In the genomic region with DNA sequence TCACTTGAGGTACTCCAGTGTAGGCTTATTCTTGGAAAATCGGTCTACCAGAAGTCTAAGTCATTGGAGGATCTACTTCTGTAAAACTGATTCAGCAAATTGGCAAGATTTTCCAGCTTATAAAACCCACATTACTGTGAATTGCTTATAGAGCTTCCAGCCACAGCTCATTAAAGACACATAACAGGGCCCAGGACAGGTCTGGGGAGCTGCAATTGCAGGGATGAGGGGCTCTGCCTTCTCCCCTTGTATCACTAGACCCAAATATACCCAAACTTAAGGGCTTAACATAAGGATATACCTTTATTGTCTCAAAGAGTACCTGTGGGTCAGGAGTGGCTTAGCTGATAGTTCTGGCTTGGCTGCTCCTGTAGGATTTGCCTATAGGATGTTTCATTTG, we compare ENCODE assay signal across 16 mouse cellular contexts.
"Had no signal": no experiment of that assay in that cellular context is flagged by ENCODE, and none has a peak within 500 bp of the region (broad histone marks: within the 10 kb centered on the region; RNA-seq: fewer than 3 reads in every experiment).

No protein-coding gene starts in this region.

- H3K9me3 ChIP-seq: neural tube, embryonic 13.5 days; neural tube, embryonic 15.5 days; stomach, embryonic 15.5 days had no signal

- H3K9ac ChIP-seq: neural tube, embryonic 13.5 days; neural tube, embryonic 15.5 days; stomach, embryonic 15.5 days had no signal

- H3K27me3 ChIP-seq: neural tube, embryonic 13.5 days; neural tube, embryonic 15.5 days; stomach, embryonic 15.5 days had no signal

- H3K36me3 ChIP-seq: neural tube, embryonic 13.5 days; neural tube, embryonic 15.5 days; stomach, embryonic 15.5 days had no signal

- H3K27ac ChIP-seq: neural tube, embryonic 13.5 days; neural tube, embryonic 15.5 days; stomach, embryonic 15.5 days; stomach, postnatal 0 days had no signal

- H3K4me3 ChIP-seq: neural tube, embryonic 13.5 days; neural tube, embryonic 15.5 days; stomach, embryonic 15.5 days had no signal

- H3K4me2 ChIP-seq: neural tube, embryonic 13.5 days; neural tube, embryonic 15.5 days; stomach, embryonic 15.5 days had no signal

- H3K4me1 ChIP-seq: neural tube, embryonic 13.5 days; neural tube, embryonic 15.5 days; stomach, embryonic 15.5 days had no signal

- DNase-seq: retina, postnatal 1 day; right cerebral cortex, adult 18-20 months; right cerebral cortex, postnatal 14 days; right cerebral cortex, postnatal 25 days; right cerebral cortex, postnatal 4 days; spleen, adult 18-20 months; thymus, adult 18-20 months; thymus, adult 2 months; thymus, postnatal 14 days; thymus, postnatal 25 days; thymus, postnatal 36 days; thymus, postnatal 4 days had no signal
